Mouse (Mus musculus): ENCODE results near the gene Hdgf.

The Hdgf gene

GRCm38 (mm10) chr3:87910573-87911141, 4.5 kb downstream of the Hdgf start:
- peak; percentile 91 to 94 for DNase-seq

- no peak for DNase-seq
Measured at GRCm38 (mm10) chr3:87913491-87913890, 7.4 kb downstream of the Hdgf start.

GRCm38 (mm10) chr3:87913891-87914290, 7.8 kb downstream of the Hdgf start:
- no peak for DNase-seq

- no peak for DNase-seq
Measured at GRCm38 (mm10) chr3:87916990-87917389, 10.9 kb downstream of the Hdgf start.

- DNase-seq: no peak
Measured at GRCm38 (mm10) chr3:87918551-87918950, 12.4 kb downstream of the Hdgf start.

- peak; percentile 86 for DNase-seq
Measured at GRCm38 (mm10) chr3:87919336-87920108, 13.4 kb downstream of the Hdgf start, which contains the start of gene Mrpl24. Gene Mrpl24 (plus strand): TSS chr3:87919506.

GRCm38 (mm10) chr3:87920270-87920943, 14.3 kb downstream of the Hdgf start:
- no peak for DNase-seq

- no peak for DNase-seq
Measured at GRCm38 (mm10) chr3:87924996-87925395, 18.9 kb downstream of the Hdgf start.

- no peak for DNase-seq
Measured at GRCm38 (mm10) chr3:87927452-87927851, 21.3 kb downstream of the Hdgf start.

- no peak for DNase-seq
Measured at GRCm38 (mm10) chr3:87929341-87930077, 23.4 kb downstream of the Hdgf start.

GRCm38 (mm10) chr3:87930078-87930795, 24.1 kb downstream of the Hdgf start, which contains the start of the genes Isg20l2 and Rrnad1:
Gene Isg20l2 (plus strand): TSS chr3:87930314.
Gene Rrnad1 (minus strand): TSS chr3:87930717.
- DNase-seq: peak; percentile 97 to 98

GRCm38 (mm10) chr3:87934026-87934425, 27.9 kb downstream of the Hdgf start:
- no peak for DNase-seq

GRCm38 (mm10) chr3:87934501-87934900, 28.4 kb downstream of the Hdgf start:
- no peak for DNase-seq

GRCm38 (mm10) chr3:87935201-87935600, 29.1 kb downstream of the Hdgf start:
- no peak for DNase-seq

GRCm38 (mm10) chr3:87935776-87936175, 29.7 kb downstream of the Hdgf start:
- DNase-seq: peak; percentile 73 to 85

GRCm38 (mm10) chr3:87940611-87941010, 34.5 kb downstream of the Hdgf start:
- no peak for DNase-seq

GRCm38 (mm10) chr3:87942471-87942870, 36.4 kb downstream of the Hdgf start:
- DNase-seq: no peak

GRCm38 (mm10) chr3:87943586-87943985, 37.5 kb downstream of the Hdgf start:
- no peak for DNase-seq

GRCm38 (mm10) chr3:87944838-87945600, 38.9 kb downstream of the Hdgf start:
- DNase-seq: peak in 1 of 2 experiments; percentile 31

GRCm38 (mm10) chr3:87945781-87946540, 39.8 kb downstream of the Hdgf start:
- DNase-seq: no peak

- no peak for DNase-seq
Measured at GRCm38 (mm10) chr3:87946541-87946860, 40.4 kb downstream of the Hdgf start.

Data from lung, postnatal 4 days (tissue).